Mouse (Mus musculus) embryonic fibroblast, embryonic 13.5 days (primary cell): ENCODE data around the gene Lrp8.

ENCODE experiments used
- CTCF ChIP-seq: IDR thresholded peaks from 2 replicates; pipeline ENCODE4 v1.5.1; 2011; ENCODE audit warnings: mild to moderate bottlenecking, control low read depth, low read length, moderate library complexity, borderline replicate concordance; ENCODE audit not compliant: insufficient read depth
- POLR2A ChIP-seq: IDR thresholded peaks from 2 replicates; pipeline ENCODE4 v1.6.1; 2011; ENCODE audit warnings: low read depth, mild to moderate bottlenecking, control low read depth, low read length, moderate library complexity

- TF ChIP-seq CTCF (no peak), POLR2A (no peak)
Observed at GRCm38 (mm10) chr4:107811006-107811405, 8.9 kb downstream of the Lrp8 start.
